Mouse (Mus musculus) C2C12 (cell line): Measurements from ENCODE around the gene Sorcs2. TPM values are rescaled to one million over a fixed set of nuclear protein-coding genes. Genes with fewer than 3 reads are reported as not detected.
A peak's percentile ranks its signal among the peaks of the same experiment; 100 is the strongest.

Source experiments
- H3K27me3 ChIP-seq: one replicate; pipeline ENCODE4 v1.6.1; 2011; ENCODE audit not compliant: control insufficient read depth, insufficient read depth, insufficient read length
- H3K36me3 ChIP-seq: one replicate; pipeline ENCODE4 v1.6.1; 2011; ENCODE audit not compliant: control insufficient read depth, insufficient read depth
- H3K4me3 ChIP-seq: one replicate; pipeline ENCODE4 v1.5.1; 2011; ENCODE audit warnings: mild to moderate bottlenecking, control low read depth; ENCODE audit not compliant: poor library complexity, insufficient read depth, severe bottlenecking
- H3K79me2 ChIP-seq: one replicate; pipeline ENCODE4 v1.6.1; 2011; ENCODE audit not compliant: control insufficient read depth, insufficient read depth
- H3K79me3 ChIP-seq: one replicate; pipeline ENCODE4 v1.6.1; 2011; ENCODE audit warnings: low read depth, control low read depth
- H3ac ChIP-seq: one replicate; pipeline ENCODE3; 2011; ENCODE audit warnings: low read depth; ENCODE audit not compliant: control insufficient read depth, insufficient read length
- CEBPB ChIP-seq: IDR thresholded peaks from one replicate; pipeline ENCODE4 v1.6.1; 2011; ENCODE audit warnings: low read depth, mild to moderate bottlenecking, control low read depth, moderate library complexity
- CTCF ChIP-seq: IDR thresholded peaks from one replicate; pipeline ENCODE4 v1.5.1; 2011; ENCODE audit not compliant: control insufficient read depth, insufficient read depth, insufficient read length
- FOSL1 ChIP-seq: IDR thresholded peaks from one replicate; pipeline ENCODE4 v1.8.0; 2011; ENCODE audit warnings: mild to moderate bottlenecking, low read length; ENCODE audit not compliant: poor library complexity, insufficient read depth, severe bottlenecking
- MAX ChIP-seq: IDR thresholded peaks from one replicate; pipeline ENCODE4 v1.6.1; 2011; ENCODE audit warnings: mild to moderate bottlenecking, control low read depth
- MYOD1 ChIP-seq: IDR thresholded peaks from one replicate; pipeline ENCODE4 v1.6.1; 2011; ENCODE audit warnings: low read depth; ENCODE audit not compliant: control insufficient read depth, insufficient read length
- MYOG ChIP-seq: IDR thresholded peaks from one replicate; pipeline ENCODE4 v1.6.1; 2011; ENCODE audit not compliant: control insufficient read depth, insufficient read length; ENCODE audit errors: extremely low read depth
- USF1 ChIP-seq: IDR thresholded peaks from one replicate; pipeline ENCODE4 v1.6.1; 2011; ENCODE audit warnings: low read depth, mild to moderate bottlenecking, control low read depth, moderate library complexity
- polyA plus RNA-seq: library from polyadenylated mRNA; unstranded; fragments of >200 nt; fragmentation: generic; extraction: Trizol; gene quantifications from one replicate; pipeline ENCODE4 v1.2.1, GENCODE M21; 2012; ENCODE audit warnings: missing spikeins

Gene Sorcs2
- polyA plus RNA-seq, 1 experiment = 67.7 TPM

DNA sequence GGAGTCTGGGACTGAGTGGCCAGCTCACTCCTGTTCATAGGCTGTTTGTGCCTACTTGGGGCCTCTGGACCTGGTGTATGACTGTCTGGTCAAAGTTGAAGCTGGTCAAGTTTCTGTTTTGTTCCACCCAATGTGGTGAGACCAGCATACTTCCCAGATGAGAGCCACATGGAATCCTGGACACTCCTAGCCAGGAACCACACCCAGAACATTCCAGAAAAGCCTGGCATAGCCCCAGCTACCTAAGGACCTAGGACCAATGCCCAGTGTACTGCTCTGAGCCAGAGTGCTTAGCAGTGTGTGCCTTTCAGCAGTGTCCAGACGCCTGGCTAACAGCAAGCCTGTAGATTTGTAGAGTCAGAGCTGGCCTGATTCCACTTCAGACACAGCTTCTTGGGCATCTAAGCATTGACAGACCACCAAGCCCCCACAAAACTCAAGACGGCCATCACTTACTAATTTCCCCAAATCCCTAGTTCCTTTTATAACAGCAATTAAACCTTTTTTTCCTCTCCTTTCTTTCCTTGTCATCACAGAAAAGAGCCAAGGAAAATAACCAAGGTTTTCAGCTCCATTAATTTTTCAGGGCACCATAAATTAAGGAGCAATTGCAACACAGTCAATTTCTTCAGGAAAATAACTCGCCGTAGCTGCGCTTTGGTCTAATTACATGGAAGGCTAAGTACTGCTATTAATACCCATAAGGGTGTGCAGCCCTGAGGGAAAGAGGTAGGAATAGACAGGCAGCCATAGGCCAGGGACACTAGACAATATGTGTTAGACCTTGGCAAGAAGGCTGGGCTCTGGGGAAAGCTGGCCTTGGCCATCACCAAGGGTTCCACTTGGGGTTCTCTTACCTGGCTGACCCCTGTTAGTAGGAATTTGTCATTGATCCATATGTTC lies 322.5 kb downstream of the Sorcs2 start:
- H3K36me3 ChIP-seq = no peaks in the 10 kb centered on the region
- TF ChIP-seq MAX = peak; percentile 80
- TF ChIP-seq CEBPB = peak; percentile 49
- TF ChIP-seq FOSL1 = no peak
- no peak for TF ChIP-seq MYOG
- H3ac ChIP-seq = no peak overlapping the region
- H3K27me3 ChIP-seq = no peaks in the 10 kb centered on the region
- no peak overlapping the region for H3K4me3 ChIP-seq
- no peaks in the 10 kb centered on the region for H3K79me2 ChIP-seq
- H3K79me3 ChIP-seq = no peaks in the 10 kb centered on the region

DNA sequence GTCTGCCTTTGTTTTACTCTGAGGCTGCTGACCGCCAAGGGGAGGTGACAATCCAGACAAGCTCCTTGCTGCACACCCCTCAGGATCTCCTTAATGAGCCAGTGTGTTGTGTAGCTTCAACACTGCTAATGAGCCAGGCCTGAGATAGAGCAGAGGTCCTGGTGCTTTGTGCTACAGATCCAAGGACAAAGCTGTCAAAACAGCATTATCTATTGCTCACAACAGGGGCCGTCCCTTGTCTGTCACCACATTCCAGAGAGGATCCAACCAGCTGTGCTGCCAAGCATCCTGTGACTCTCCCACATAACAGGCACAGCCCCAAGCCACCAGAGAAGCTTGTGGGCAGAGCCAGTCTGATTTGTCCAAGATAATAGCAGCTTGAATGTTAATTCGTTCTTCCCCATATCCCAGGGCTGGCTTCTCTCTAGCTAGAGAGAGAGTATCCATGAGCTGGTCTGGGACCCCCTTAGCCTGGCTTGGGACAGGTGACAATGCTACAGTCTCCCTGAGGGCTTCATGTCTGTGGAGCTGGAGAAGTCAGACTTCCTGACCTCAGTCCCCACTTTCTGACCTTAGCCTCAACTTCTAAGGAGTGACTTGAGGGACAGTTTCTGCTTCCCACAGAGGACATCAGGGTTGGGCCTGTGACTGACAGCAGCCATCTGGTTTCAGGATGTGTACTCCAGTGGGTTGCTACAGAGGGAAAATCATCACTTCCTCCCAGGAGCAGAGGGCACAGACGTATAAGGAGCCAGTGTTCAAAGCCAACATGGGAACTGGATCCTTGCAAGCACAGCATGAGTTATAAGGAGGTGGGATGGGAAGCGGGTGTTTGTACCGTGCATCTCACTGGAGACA lies 328.2 kb downstream of the Sorcs2 start:
- Histone ChIP-seq H3K79me2 (no peaks in the 10 kb centered on the region), H3K36me3 (peaks cover under 1% of the 10 kb centered on the region)

DNA sequence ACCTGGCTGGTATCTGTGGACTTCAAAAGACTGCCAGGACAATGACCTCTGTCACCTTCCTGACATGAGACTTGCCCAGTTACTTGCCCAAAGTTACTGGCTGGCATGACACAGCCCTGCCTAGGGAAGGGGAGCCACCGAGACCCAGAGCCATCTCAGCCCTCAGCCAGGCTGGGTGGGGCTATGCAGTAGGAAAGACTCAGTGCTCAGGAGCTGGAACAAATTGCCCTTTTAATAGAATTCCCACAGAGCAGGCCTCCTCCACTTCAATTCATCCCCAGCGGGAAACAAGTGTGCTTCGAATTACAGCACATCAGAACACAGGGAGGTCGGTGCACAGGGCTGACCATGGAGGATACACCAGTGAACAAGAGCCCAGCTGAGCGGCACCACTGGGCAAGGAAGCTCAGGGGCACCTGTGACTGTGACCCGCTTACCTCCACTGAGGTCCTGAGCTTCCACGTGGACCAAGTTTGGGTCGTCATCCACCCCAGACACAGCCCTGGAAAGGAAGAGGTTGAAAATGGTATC lies 330.2 kb downstream of the Sorcs2 start:
- H3K79me2 ChIP-seq = no peaks in the 10 kb centered on the region
- H3ac ChIP-seq = no peak overlapping the region
- peaks cover 5% of the 10 kb centered on the region for H3K36me3 ChIP-seq
- H3K27me3 ChIP-seq = no peaks in the 10 kb centered on the region
- TF ChIP-seq MYOD1 (no peak), MAX (no peak)
- no peak overlapping the region for H3K4me3 ChIP-seq
- H3K79me3 ChIP-seq = no peaks in the 10 kb centered on the region

More for the DNA sequence above, 328.2 kb downstream of the Sorcs2 start:
- TF ChIP-seq USF1 (peak; percentile 7), MYOG (no peak), CEBPB (no peak), MAX (peak; percentile 11), MYOD1 (peak; percentile 94), FOSL1 (no peak), CTCF (no peak)
- Histone ChIP-seq H3K27me3 (no peaks in the 10 kb centered on the region), H3K79me3 (no peaks in the 10 kb centered on the region), H3K4me3 (no peak overlapping the region), H3ac (no peak overlapping the region)

DNA sequence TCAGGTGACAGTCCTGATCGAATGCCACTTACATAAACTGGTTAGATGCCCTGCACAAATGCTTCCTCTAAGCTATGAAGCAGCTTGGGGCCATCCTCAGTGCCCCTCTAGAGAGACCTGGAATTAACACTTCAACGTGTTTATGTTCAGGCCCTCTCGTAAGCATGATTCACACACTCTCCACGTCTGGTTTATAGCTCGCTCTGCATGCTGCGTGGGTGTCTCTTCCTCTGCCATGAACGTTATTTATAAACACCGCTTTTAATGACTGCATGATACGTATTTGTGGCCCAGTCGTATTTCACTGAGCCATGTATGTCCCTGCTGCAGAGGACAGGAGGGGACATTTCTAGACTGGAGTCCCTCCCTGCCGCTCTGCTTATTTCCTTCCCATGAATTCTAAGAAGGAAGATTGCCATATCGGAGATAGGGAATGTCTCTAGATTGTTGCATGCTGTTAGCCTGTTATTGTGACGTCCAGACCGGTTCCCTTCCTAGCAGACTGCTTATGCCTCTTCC lies 340.1 kb downstream of the Sorcs2 start:
- TF ChIP-seq MYOG (no peak), CEBPB (no peak), MAX (no peak), MYOD1 (no peak), FOSL1 (no peak), USF1 (no peak), CTCF (no peak)
- Histone ChIP-seq H3K36me3 (no peaks in the 10 kb centered on the region), H3K4me3 (no peak overlapping the region), H3K79me3 (no peaks in the 10 kb centered on the region), H3K27me3 (no peaks in the 10 kb centered on the region), H3ac (no peak overlapping the region), H3K79me2 (no peaks in the 10 kb centered on the region)

DNA sequence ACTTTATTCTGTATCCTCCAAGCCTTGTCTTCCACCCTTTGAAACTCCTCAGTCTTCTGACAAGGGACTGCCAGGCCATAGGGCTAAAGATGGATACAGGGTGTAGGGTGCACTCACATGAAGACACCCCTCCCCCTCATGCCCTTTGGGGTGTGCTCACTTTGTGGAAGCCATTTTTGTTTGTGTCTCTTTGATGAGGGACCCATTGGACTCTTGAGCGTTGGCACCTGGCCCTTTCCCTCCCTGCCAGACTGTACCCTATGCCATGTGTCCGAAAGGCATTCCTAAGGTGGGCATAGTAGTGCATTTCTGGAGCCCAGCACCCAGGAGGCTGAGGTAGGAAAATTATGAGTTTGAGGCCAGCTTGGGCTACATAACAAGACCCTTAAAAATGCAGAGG lies 341.0 kb downstream of the Sorcs2 start:
- Histone ChIP-seq H3K4me3 (no peak overlapping the region), H3K36me3 (no peaks in the 10 kb centered on the region), H3ac (no peak overlapping the region), H3K79me2 (no peaks in the 10 kb centered on the region), H3K27me3 (no peaks in the 10 kb centered on the region), H3K79me3 (no peaks in the 10 kb centered on the region)
- TF ChIP-seq USF1 (no peak), MYOG (no peak), MYOD1 (no peak), FOSL1 (no peak), CEBPB (no peak), CTCF (no peak), MAX (no peak)
